Mouse (Mus musculus) hindbrain, embryonic 14.5 days (tissue): ENCODE data around the gene Hmcn2. TPM values are rescaled to one million over a fixed set of nuclear protein-coding genes. Genes with fewer than 3 reads are reported as not detected.
A peak's percentile ranks its signal among the peaks of the same experiment; 100 is the strongest.

Experiments
- ATAC-seq: fragments of 200-750 bp; cut with Nextera tagmentation; 2 replicates; pipeline ENCODE4 v1.8.0; 2017; ENCODE audit warnings: moderate number of reproducible peaks, mild to moderate bottlenecking, moderate TSS enrichment, moderate library complexity; ENCODE audit not compliant: low FRiP score
- DNase-seq: peaks from one replicate; pipeline ENCODE4 v3.0.0-alpha.2; 2015; ENCODE audit warnings: low spot score
- H3K27ac ChIP-seq: fragments of 300-500 bp; sonication (generic); 2 replicates; pipeline ENCODE4 v1.5.1; 2014; ENCODE audit warnings: mild to moderate bottlenecking, moderate library complexity
- H3K27me3 ChIP-seq: fragments of 300-500 bp; sonication (generic); 2 replicates; pipeline ENCODE4 v1.6.1; 2014; ENCODE audit warnings: mild to moderate bottlenecking, low read length, mixed read lengths; ENCODE audit not compliant: control insufficient read depth, insufficient read depth
- H3K36me3 ChIP-seq: fragments of 300-500 bp; sonication (generic); replicated peaks from 2 replicates; pipeline ENCODE4 v1.6.1; 2014; ENCODE audit not compliant: control insufficient read depth, insufficient read depth
- H3K4me1 ChIP-seq: fragments of 300-500 bp; sonication (generic); replicated peaks from 2 replicates; pipeline ENCODE4 v1.6.1; 2014; ENCODE audit warnings: antibody characterized with exemption, low read length, mixed read lengths; ENCODE audit not compliant: control insufficient read depth, insufficient read depth
- H3K4me2 ChIP-seq: fragments of 300-500 bp; sonication (generic); replicated peaks from 2 replicates; pipeline ENCODE4 v1.6.1; 2014; ENCODE audit warnings: mild to moderate bottlenecking, moderate library complexity
- H3K4me3 ChIP-seq: fragments of 300-500 bp; sonication (generic); replicated peaks from 2 replicates; pipeline ENCODE4 v1.5.1; 2014; ENCODE audit warnings: mild to moderate bottlenecking, low read length
- H3K9ac ChIP-seq: fragments of 300-500 bp; sonication (generic); 2 replicates; pipeline ENCODE4 v1.6.1; 2014
- H3K9me3 ChIP-seq: fragments of 300-500 bp; sonication (generic); 2 replicates; pipeline ENCODE4 v1.6.1; 2016; ENCODE audit warnings: low read length; ENCODE audit not compliant: control insufficient read depth
- WGBS: fragments of 180-500 bp; shearing (Covaris S2); extraction: QIAGEN DNeasy Blood & Tissue Kit; methylation state at CpG from one replicate; pipeline ENCODE4 v1.1.7; 2014; 5-methylcytosine and 5-hydroxymethylcytosine counted together
- polyA plus RNA-seq: library from polyadenylated mRNA; unstranded; fragments of >200 nt; fragmentation: Nextera tagmentation; extraction: Ambion mirVana; gene quantifications from 2 replicates; pipeline ENCODE4 v1.2.1, GENCODE M21; 2014

Gene Hmcn2
- polyA plus RNA-seq, 1 experiment from 2014 or later, result 0.37 TPM

DNA sequence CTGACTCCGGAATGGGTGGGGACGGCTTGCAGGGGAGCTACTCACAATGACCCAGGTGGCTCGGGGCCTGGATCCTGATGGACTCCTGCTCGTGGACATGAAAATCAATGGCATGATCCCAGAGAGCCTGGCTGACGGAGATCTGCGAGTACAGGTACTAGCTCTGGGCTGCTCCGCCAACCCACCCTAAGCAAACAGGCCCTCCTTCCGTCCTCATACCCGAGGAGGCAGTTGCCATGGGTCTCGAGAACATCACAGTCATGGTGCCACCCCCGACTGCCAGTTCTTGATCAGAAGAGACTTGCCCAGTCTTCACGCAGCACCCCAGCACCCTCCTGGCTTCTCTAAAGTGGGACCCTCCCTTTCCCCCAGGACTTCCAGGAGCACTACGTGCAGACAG, 138.8 kb downstream of the Hmcn2 start:
- DNase-seq, result no peak
- no peak overlapping the region for H3K9ac ChIP-seq
- H3K27me3 ChIP-seq, result peaks cover 12% of the 10 kb centered on the region; the same call in 1 of the 2 replicates
- no peak overlapping the region for H3K4me3 ChIP-seq
- H3K4me1 ChIP-seq, result peaks cover 17% of the 10 kb centered on the region
- no peak for ATAC-seq
- no peaks in the 10 kb centered on the region for H3K36me3 ChIP-seq
- H3K9me3 ChIP-seq, result no peaks in the 10 kb centered on the region
- WGBS, result 83% methylated on average over 13 of the region's 13 CpGs
- no peak overlapping the region for H3K27ac ChIP-seq
- no peak overlapping the region for H3K4me2 ChIP-seq

DNA sequence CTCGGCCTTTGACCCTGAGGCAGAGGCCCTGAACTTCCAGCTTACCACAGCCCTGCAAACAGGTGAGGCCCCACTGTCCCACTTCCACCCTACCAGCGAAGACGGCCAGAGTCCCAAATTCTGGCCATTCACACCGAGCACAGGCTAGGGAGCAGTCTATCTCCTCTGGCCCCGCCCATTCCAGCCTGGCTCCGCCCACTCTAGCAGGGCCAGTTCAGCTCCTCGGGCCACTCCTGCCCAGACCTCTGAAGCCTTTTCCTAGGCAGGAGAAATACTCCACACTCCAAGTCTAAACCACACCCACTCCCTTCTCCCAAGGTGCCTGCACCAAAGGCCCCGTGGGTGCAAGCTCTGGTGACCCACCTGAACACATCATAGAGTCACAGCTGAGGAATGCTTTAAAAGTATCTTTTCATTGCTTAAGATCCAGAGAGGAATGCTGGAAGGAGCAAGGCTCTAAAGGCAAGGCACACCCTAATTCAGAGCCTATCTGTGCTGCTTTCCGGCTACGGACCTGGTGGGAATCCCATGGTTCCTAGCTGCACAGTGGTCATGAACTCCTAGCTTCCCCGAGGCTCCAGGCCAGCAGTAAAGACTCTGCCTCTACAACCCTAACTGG, 139.5 kb downstream of the Hmcn2 start:
- H3K4me2 ChIP-seq, result no peak overlapping the region
- no peak overlapping the region for H3K9ac ChIP-seq
- WGBS, result 44% methylated on average over 11 of the region's 11 CpGs
- peaks cover 19% of the 10 kb centered on the region for H3K27me3 ChIP-seq
- H3K4me1 ChIP-seq, result peaks cover 17% of the 10 kb centered on the region
- H3K27ac ChIP-seq, result no peak overlapping the region
- no peaks in the 10 kb centered on the region for H3K9me3 ChIP-seq
- DNase-seq, result no peak
- no peak for ATAC-seq
- H3K4me3 ChIP-seq, result no peak overlapping the region
- H3K36me3 ChIP-seq, result no peaks in the 10 kb centered on the region

DNA sequence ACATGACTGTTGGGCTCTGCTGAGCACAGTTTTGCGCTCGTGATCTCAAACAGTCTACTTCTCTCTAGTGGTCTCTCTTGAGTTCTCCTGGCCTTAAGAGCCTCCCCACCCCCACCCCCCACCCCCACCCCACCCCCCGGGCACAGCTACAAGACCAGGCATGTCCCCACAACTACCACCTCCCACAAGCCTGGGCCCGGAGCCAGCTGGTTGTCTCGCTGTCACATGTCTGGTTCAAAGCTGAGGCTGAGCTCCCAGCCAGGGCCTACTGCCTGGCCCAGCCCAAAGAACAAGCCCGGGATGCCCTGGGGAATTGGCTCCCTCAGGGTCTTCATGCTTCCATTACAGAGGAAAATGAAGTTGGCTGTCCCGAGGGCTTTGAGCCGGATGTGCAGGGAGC, 140.1 kb downstream of the Hmcn2 start:
- H3K27ac ChIP-seq, result no peak overlapping the region
- no peaks in the 10 kb centered on the region for H3K36me3 ChIP-seq
- DNase-seq, result no peak
- H3K4me2 ChIP-seq, result no peak overlapping the region
- H3K4me1 ChIP-seq, result peaks cover 12% of the 10 kb centered on the region
- H3K9me3 ChIP-seq, result no peaks in the 10 kb centered on the region
- no peak overlapping the region for H3K9ac ChIP-seq
- peaks cover 24% of the 10 kb centered on the region for H3K27me3 ChIP-seq
- no peak for ATAC-seq
- H3K4me3 ChIP-seq, result no peak overlapping the region
- 58% methylated on average over 8 of the region's 8 CpGs for WGBS

DNA sequence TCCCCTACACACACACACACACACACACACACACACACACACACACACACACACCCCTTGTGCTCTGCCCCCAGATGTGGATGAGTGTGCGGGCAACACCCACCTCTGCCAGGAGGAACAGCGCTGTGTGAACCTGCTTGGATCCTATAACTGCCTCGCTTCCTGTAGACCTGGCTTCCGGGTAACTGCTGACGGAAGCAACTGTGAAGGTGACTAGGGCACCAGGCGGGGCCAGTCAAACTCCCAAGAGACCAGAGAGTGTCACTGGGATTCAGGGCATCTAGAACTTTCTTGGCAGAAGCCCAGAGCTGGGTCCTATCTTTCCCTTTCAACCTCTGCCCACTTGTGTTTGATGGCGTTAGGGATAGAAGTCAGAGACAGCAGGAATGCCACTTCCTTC, 141.2 kb downstream of the Hmcn2 start:
- ATAC-seq (no peak), DNase-seq (no peak)
- Histone ChIP-seq H3K9me3 (no peaks in the 10 kb centered on the region), H3K27me3 (peaks cover 36% of the 10 kb centered on the region), H3K4me3 (no peak overlapping the region), H3K27ac (no peak overlapping the region), H3K4me2 (no peak overlapping the region), H3K36me3 (no peaks in the 10 kb centered on the region), H3K9ac (no peak overlapping the region), H3K4me1 (0 out of 2 replicates have a peak, but pooled peaks cover under 1% of the 10 kb centered on the region)
- WGBS, result 86% methylated on average over 7 of the region's 7 CpGs

DNA sequence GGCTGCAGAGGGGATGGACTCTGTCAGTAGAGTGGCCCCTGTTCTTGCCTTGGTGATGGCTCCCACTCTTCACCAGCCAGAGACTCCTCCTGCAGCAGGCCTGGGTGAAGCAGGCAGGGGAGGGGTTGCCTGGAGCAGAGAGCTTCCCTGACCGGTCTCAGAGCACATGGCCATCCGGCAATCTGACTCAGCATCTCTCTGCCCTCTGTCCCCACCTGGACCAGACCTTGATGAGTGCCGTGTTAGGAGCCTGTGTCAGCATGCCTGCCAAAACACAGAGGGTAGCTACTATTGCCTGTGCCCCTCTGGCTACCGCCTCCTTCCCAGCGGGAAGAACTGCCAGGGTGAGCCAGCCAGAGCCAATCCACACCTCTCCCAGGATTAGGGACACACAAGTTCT, 144.2 kb downstream of the Hmcn2 start:
- Histone ChIP-seq H3K4me2 (no peak overlapping the region), H3K36me3 (no peaks in the 10 kb centered on the region), H3K4me3 (no peak overlapping the region), H3K27ac (no peak overlapping the region), H3K4me1 (no peaks in the 10 kb centered on the region), H3K9ac (no peak overlapping the region), H3K27me3 (peaks cover 57% of the 10 kb centered on the region), H3K9me3 (no peaks in the 10 kb centered on the region)
- DNase-seq (no peak), ATAC-seq (no peak)
- WGBS, result 62% methylated on average over 5 of the region's 5 CpGs

DNA sequence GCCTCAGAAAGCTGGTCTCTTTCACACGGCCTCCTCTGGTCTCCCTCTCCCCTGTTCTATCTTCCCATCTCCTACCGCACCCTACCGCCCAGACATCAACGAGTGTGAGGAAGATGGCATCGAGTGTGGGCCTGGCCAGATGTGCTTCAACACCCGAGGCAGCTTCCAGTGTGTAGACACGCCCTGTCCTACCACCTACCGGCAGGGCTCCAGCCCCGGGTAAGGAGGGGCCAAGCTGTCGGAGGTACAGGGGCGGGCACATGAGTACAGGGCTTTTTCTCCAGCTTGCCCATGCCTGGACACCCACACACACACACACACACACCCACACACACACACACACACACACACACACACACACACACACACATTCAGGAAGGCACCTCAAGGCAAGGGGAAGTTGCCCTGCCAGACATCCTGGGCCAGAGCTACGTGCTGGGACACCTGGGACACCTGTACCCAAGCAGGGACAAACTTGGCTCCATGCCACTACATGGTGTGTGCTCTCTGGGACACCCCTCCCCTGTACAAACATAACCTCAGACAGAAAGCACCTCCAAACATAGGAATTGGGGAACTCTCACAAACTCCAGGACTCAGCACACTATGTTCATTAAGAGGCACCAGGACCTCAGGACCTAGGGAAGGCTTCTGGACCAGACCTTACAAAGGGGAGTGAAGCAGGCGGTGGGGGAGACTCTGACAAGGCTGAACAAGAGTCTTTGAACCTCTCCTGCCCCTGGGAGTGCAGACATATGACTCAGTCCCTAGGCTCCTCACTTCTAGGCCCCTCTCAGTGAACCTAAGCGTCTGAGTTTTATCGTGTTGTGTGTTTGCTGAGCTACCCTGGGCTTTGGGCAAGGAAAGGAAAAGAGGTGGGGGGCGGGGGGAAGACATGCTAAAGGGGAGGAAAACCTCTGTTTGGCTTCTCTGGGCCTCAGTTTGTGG, 145.0 kb downstream of the Hmcn2 start:
- peaks cover 60% of the 10 kb centered on the region for H3K27me3 ChIP-seq
- no peak overlapping the region for H3K27ac ChIP-seq
- WGBS, result 40% methylated on average over 16 of the region's 16 CpGs
- H3K9me3 ChIP-seq, result no peaks in the 10 kb centered on the region
- ATAC-seq (no peak), DNase-seq (no peak)
- H3K4me3 ChIP-seq, result peak overlapping the region; percentile 38
- no peaks in the 10 kb centered on the region for H3K4me1 ChIP-seq
- no peak overlapping the region for H3K9ac ChIP-seq
- no peaks in the 10 kb centered on the region for H3K36me3 ChIP-seq
- H3K4me2 ChIP-seq, result peak overlapping the region; percentile 72

DNA sequence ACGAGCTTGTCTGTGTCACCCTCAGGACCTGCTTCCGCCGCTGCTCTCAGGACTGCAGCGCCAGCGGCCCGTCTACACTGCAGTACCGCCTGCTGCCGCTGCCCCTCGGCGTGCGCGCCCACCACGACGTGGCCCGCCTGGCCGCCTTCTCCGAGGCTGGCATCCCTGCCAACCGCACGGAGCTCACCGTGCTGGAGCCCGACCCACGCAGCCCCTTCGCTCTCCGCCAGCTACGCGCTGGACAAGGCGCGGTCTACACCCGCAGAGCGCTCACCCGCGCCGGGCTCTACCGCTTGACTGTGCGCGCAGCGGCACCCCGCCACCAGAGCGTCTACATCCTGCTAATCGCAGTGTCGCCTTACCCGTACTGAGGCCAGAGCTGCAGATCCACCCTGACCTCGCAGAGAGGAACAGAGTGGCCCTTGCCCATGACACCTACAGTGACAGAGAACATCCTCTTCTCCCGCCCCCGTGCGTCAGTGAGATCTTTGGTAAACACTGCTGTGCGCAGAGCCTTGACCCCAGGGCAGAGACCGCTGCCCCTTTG, 145.9 kb downstream of the Hmcn2 start:
- Histone ChIP-seq H3K4me1 (no peaks in the 10 kb centered on the region), H3K9me3 (no peaks in the 10 kb centered on the region), H3K4me3 (peak overlapping the region; percentile 38), H3K27me3 (peaks cover 63% of the 10 kb centered on the region), H3K27ac (no peak overlapping the region), H3K9ac (peak overlapping the region; percentile 57), H3K4me2 (peak overlapping the region; percentile 72), H3K36me3 (no peaks in the 10 kb centered on the region)
- ATAC-seq (peak; percentile 47; the same call in 1 of the 2 replicates), DNase-seq (peak; percentile 52)
- WGBS, result under 1% methylated on average over 48 of the region's 48 CpGs

DNA sequence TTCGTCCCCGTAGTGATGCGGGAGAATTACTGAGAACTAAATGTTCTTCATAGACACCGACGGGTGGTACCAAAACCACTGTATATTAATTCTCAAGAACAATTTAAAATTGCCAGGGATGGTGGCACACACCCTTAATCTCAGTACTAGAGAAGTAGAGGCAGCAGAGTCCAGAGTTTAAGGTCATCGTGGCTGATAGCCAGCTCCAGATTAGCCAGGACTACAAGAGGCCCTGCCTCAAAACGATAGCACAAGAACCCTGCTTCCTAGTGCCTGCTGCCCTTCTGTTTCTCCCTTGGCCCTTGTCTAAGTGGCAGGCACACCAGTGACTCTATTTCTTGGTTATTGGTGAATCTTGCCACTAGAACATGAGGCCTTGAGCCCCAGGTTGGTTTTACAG, 146.7 kb downstream of the Hmcn2 start:
- H3K36me3 ChIP-seq, result no peaks in the 10 kb centered on the region
- no peak overlapping the region for H3K27ac ChIP-seq
- H3K27me3 ChIP-seq, result peaks cover 63% of the 10 kb centered on the region
- no peak for ATAC-seq
- no peak overlapping the region for H3K4me3 ChIP-seq
- WGBS, result 74% methylated on average over 7 of the region's 7 CpGs
- no peak overlapping the region for H3K9ac ChIP-seq
- H3K9me3 ChIP-seq, result no peaks in the 10 kb centered on the region
- H3K4me2 ChIP-seq, result no peak overlapping the region
- no peaks in the 10 kb centered on the region for H3K4me1 ChIP-seq
- no peak for DNase-seq

DNA sequence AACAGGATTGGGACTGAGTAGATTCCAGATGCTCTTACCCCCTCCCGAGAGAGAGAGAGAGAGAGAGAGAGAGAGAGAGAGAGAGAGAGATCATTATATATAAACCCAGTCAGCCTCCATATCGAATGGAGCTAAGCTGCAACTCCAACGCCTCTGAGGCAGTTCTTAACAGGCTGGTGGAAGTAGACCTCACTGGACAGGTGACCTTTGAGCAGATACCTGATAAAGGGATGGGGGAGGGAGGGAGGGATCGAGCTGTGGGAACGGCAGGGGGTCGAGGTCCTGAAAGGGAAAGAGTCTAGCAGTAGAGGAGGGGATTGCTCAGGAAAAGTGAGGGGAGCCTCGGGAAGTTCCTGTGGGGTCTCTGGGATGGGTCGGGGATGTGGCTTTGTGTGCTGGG, 147.8 kb downstream of the Hmcn2 start:
- ATAC-seq, result no peak
- no peak overlapping the region for H3K9ac ChIP-seq
- H3K27ac ChIP-seq, result no peak overlapping the region
- 41% methylated on average over 8 of the region's 8 CpGs for WGBS
- no peak overlapping the region for H3K4me2 ChIP-seq
- H3K4me3 ChIP-seq, result no peak overlapping the region
- H3K9me3 ChIP-seq, result no peaks in the 10 kb centered on the region
- DNase-seq, result no peak
- H3K27me3 ChIP-seq, result peaks cover 60% of the 10 kb centered on the region
- no peaks in the 10 kb centered on the region for H3K36me3 ChIP-seq
- no peaks in the 10 kb centered on the region for H3K4me1 ChIP-seq
